In the genomic region with DNA sequence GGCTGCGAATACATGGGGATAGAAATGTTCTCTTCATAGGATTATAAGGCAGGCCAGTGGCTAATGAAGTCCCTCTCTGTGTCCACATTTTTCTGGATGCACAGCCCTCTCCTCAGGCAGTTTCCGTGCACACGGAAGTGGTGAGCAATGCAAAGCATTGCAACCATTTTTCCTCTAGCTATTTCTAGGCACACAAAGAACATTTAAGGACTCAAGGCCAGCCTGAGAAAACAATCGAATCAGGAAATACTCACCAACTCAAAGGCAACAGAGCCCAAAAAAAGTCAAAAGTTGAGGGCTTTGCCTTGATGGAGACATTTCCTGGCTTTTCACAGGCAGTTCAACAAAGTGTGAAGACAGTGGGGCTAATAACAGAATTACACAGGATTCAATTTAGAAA, we compare ENCODE assay signal across 10 mouse cellular contexts. TPM values are rescaled to one million over a fixed set of nuclear protein-coding genes. Genes with fewer than 3 reads are reported as not detected.
A peak's percentile ranks its signal among the peaks of the same experiment; 100 is the strongest.
DNase-seq lines count a peak whose midpoint lies in the region; ATAC-seq lines count a peak whose summit lies in the region.
"Had no signal": no experiment of that assay in that cellular context is flagged by ENCODE, and none has a peak within 500 bp of the region (broad histone marks: within the 10 kb centered on the region; RNA-seq: fewer than 3 reads in every experiment).

No protein-coding gene starts in this region.

- no peak for DNase-seq in heart, postnatal 25 days (ENCODE audit: low spot score)
- DNase-seq in neural tube, embryonic 10.5 days (ENCODE audit: extremely low spot score, low spot score), result no peak
- no peak for DNase-seq in limb, embryonic 11.5 days (ENCODE audit: low spot score)
- peak; percentile 6 for DNase-seq in yolk sac, embryonic 10.5 days (ENCODE audit: low spot score)

- ATAC-seq in heart, embryonic 12.5 days (ENCODE audit: insufficient number of reproducible peaks, low FRiP score), result no peak
- no peak for ATAC-seq in neural tube, embryonic 12.5 days (ENCODE audit: low FRiP score, low read depth)
- no peak for ATAC-seq in limb, embryonic 11.5 days (ENCODE audit: insufficient number of reproducible peaks, low FRiP score, low TSS enrichment, low read depth)
- no peak for ATAC-seq in midbrain, embryonic 15.5 days (replicated peaks)
- no peak for ATAC-seq in activated CD4-positive, CD25-positive, alpha-beta regulatory T cell, adult 4 months

- WGBS in heart, embryonic 12.5 days, result 48% methylated on average over 4 of the region's 4 CpGs
- 80% methylated on average over 4 of the region's 4 CpGs for WGBS in neural tube, embryonic 12.5 days
- 89% methylated on average over 4 of the region's 4 CpGs for WGBS in limb, embryonic 11.5 days
- WGBS in midbrain, embryonic 15.5 days, result 85% methylated on average over 4 of the region's 4 CpGs

- H3K27me3 ChIP-seq in heart, embryonic 12.5 days (replicated peaks), result no peaks in the 10 kb centered on the region
- H3K27me3 ChIP-seq in neural tube, embryonic 12.5 days (replicated peaks), result no peaks in the 10 kb centered on the region
- no peaks in the 10 kb centered on the region for H3K27me3 ChIP-seq in limb, embryonic 11.5 days (ENCODE audit: control insufficient read depth, insufficient read depth, low read length)
- H3K27me3 ChIP-seq in midbrain, embryonic 15.5 days (replicated peaks), result no peaks in the 10 kb centered on the region
- H3K27me3 ChIP-seq: CH12.LX had no signal

- no peak overlapping the region for H3K4me3 ChIP-seq in heart, embryonic 12.5 days
- no peak overlapping the region for H3K4me3 ChIP-seq in neural tube, embryonic 12.5 days
- no peak overlapping the region for H3K4me3 ChIP-seq in limb, embryonic 11.5 days (ENCODE audit: low read depth, low read length)
- H3K4me3 ChIP-seq in midbrain, embryonic 15.5 days, result no peak overlapping the region

- H3K4me2 ChIP-seq in heart, embryonic 12.5 days, result no peak overlapping the region
- no peak overlapping the region for H3K4me2 ChIP-seq in neural tube, embryonic 12.5 days (replicated peaks)
- no peak overlapping the region for H3K4me2 ChIP-seq in limb, embryonic 11.5 days (ENCODE audit: low read depth, severe bottlenecking)
- no peak overlapping the region for H3K4me2 ChIP-seq in midbrain, embryonic 15.5 days

- peaks cover 94% of the 10 kb centered on the region for H3K4me1 ChIP-seq in heart, embryonic 12.5 days (replicated peaks)
- H3K4me1 ChIP-seq in neural tube, embryonic 12.5 days, result peaks cover 41% of the 10 kb centered on the region
- H3K4me1 ChIP-seq in limb, embryonic 11.5 days (ENCODE audit: control insufficient read depth, insufficient read depth, low read length), result peaks cover 32% of the 10 kb centered on the region
- peaks cover 16% of the 10 kb centered on the region for H3K4me1 ChIP-seq in midbrain, embryonic 15.5 days

- intact Hi-C loops in heart, postnatal 25 days (cut with DNase I), result no loop called here

- peaks cover 15% of the 10 kb centered on the region for H3K36me3 ChIP-seq in heart, embryonic 12.5 days
- no peaks in the 10 kb centered on the region; the same call in 1 of the 2 replicates for H3K36me3 ChIP-seq in neural tube, embryonic 12.5 days
- peaks cover 2% of the 10 kb centered on the region; the same call in 1 of the 2 replicates for H3K36me3 ChIP-seq in limb, embryonic 11.5 days (ENCODE audit: control insufficient read depth, insufficient read depth, low read length)
- no peaks in the 10 kb centered on the region for H3K36me3 ChIP-seq in midbrain, embryonic 15.5 days (replicated peaks)

- H3K9me3 ChIP-seq in heart, embryonic 12.5 days (replicated peaks), result no peaks in the 10 kb centered on the region
- no peaks in the 10 kb centered on the region for H3K9me3 ChIP-seq in neural tube, embryonic 12.5 days
- H3K9me3 ChIP-seq in limb, embryonic 11.5 days (ENCODE audit: control insufficient read depth, low read length), result no peaks in the 10 kb centered on the region
- H3K9me3 ChIP-seq in midbrain, embryonic 15.5 days, result no peaks in the 10 kb centered on the region

- peak overlapping the region; percentile 55 for H3K9ac ChIP-seq in heart, embryonic 12.5 days
- peak overlapping the region; percentile 21; the same call in 1 of the 2 replicates for H3K9ac ChIP-seq in neural tube, embryonic 12.5 days
- no peak overlapping the region for H3K9ac ChIP-seq in limb, embryonic 11.5 days (ENCODE audit: low read length)
- H3K9ac ChIP-seq in midbrain, embryonic 15.5 days, result no peak overlapping the region

- H3K27ac ChIP-seq in heart, embryonic 12.5 days (ENCODE audit: poor library complexity, severe bottlenecking), result peak overlapping the region; percentile 95
- H3K27ac ChIP-seq in neural tube, embryonic 12.5 days, result no peak overlapping the region
- H3K27ac ChIP-seq in limb, embryonic 11.5 days (replicated peaks; ENCODE audit: low read depth, low read length), result peak overlapping the region; percentile 47; the same call in 1 of the 2 replicates
- no peak overlapping the region for H3K27ac ChIP-seq in midbrain, embryonic 15.5 days

RNA-seq across cellular contexts. Expression of gene Actn4, which starts 21.0 kb away (rescaled TPM):
- polyA plus RNA-seq in heart, embryonic 12.5 days (2016; fragmentation: Nextera tagmentation; extraction: Ambion mirVana), result 317 and 318 TPM in 2 replicates
- total RNA-seq in heart, postnatal 25 days (2021), result 100 to 1,000 TPM in 1 of 2 experiments, 10 to 100 TPM in 1; 77.0 to 101 TPM
- polyA plus RNA-seq in neural tube, embryonic 12.5 days (2016; fragmentation: Nextera tagmentation; extraction: Ambion mirVana), result 186 and 192 TPM in 2 replicates
- polyA plus RNA-seq in limb, embryonic 11.5 days (2014; fragmentation: Nextera tagmentation; extraction: Ambion mirVana), result 208 and 213 TPM in 2 replicates
- 140 and 143 TPM in 2 replicates for polyA plus RNA-seq in midbrain, embryonic 15.5 days (2015; fragmentation: Nextera tagmentation; extraction: Ambion mirVana)
- polyA plus RNA-seq in activated CD4-positive, CD25-positive, alpha-beta regulatory T cell, adult 4 months (2017; shearing (Covaris generic)), result 100 to 1,000 TPM in 1 of 2 experiments, 10 to 100 TPM in 1; 84.6 to 128 TPM

RNA-seq across cellular contexts. Expression of gene Eif3k, which starts 40.5 kb away (rescaled TPM):
- 254 and 255 TPM in 2 replicates for polyA plus RNA-seq in heart, embryonic 12.5 days (2016; fragmentation: Nextera tagmentation; extraction: Ambion mirVana)
- total RNA-seq in heart, postnatal 25 days (2021), result 100 to 1,000 TPM; 148 to 164 TPM
- polyA plus RNA-seq in neural tube, embryonic 12.5 days (2016; fragmentation: Nextera tagmentation; extraction: Ambion mirVana), result 327 and 336 TPM in 2 replicates
- polyA plus RNA-seq in limb, embryonic 11.5 days (2014; fragmentation: Nextera tagmentation; extraction: Ambion mirVana), result 463 and 476 TPM in 2 replicates
- polyA plus RNA-seq in midbrain, embryonic 15.5 days (2015; fragmentation: Nextera tagmentation; extraction: Ambion mirVana), result 269 and 284 TPM in 2 replicates
- 100 to 1,000 TPM; 603 to 630 TPM for polyA plus RNA-seq in activated CD4-positive, CD25-positive, alpha-beta regulatory T cell, adult 4 months (2017; shearing (Covaris generic))

RNA-seq across cellular contexts. Expression of gene Map4k1, which starts 40.7 kb away (rescaled TPM):
- 5.8 and 6.5 TPM in 2 replicates for polyA plus RNA-seq in heart, embryonic 12.5 days (2016; fragmentation: Nextera tagmentation; extraction: Ambion mirVana)
- 1 to 10 TPM in 1 of 2 experiments, under 1 TPM in 1; 0.44 to 1.3 TPM for total RNA-seq in heart, postnatal 25 days (2021)
- polyA plus RNA-seq in neural tube, embryonic 12.5 days (2016; fragmentation: Nextera tagmentation; extraction: Ambion mirVana), result 5.5 and 6.2 TPM in 2 replicates
- polyA plus RNA-seq in limb, embryonic 11.5 days (2014; fragmentation: Nextera tagmentation; extraction: Ambion mirVana), result 10.5 and 12.1 TPM in 2 replicates
- 8.5 and 11.4 TPM in 2 replicates for polyA plus RNA-seq in midbrain, embryonic 15.5 days (2015; fragmentation: Nextera tagmentation; extraction: Ambion mirVana)
- 100 to 1,000 TPM in 1 of 2 experiments, 10 to 100 TPM in 1; 88.8 to 120 TPM for polyA plus RNA-seq in activated CD4-positive, CD25-positive, alpha-beta regulatory T cell, adult 4 months (2017; shearing (Covaris generic))

RNA-seq across cellular contexts. Expression of gene Capn12, which starts 59.9 kb away (rescaled TPM):
- polyA plus RNA-seq in heart, embryonic 12.5 days (2016; fragmentation: Nextera tagmentation; extraction: Ambion mirVana), result 0.17 and 0.27 TPM in 2 replicates
- total RNA-seq in heart, postnatal 25 days (2021), result under 1 TPM; 0.08 to 0.22 TPM
- polyA plus RNA-seq in neural tube, embryonic 12.5 days (2016; fragmentation: Nextera tagmentation; extraction: Ambion mirVana), result 0.28 and 0.57 TPM in 2 replicates
- 0.59 and 0.62 TPM in 2 replicates for polyA plus RNA-seq in limb, embryonic 11.5 days (2014; fragmentation: Nextera tagmentation; extraction: Ambion mirVana)
- 0.33 and 0.52 TPM in 2 replicates for polyA plus RNA-seq in midbrain, embryonic 15.5 days (2015; fragmentation: Nextera tagmentation; extraction: Ambion mirVana)
- under 1 TPM in 1 of 2 experiments, not detected in 1; 0.34 TPM for polyA plus RNA-seq in activated CD4-positive, CD25-positive, alpha-beta regulatory T cell, adult 4 months (2017; shearing (Covaris generic))
- total RNA-seq: granulocyte monocyte progenitor cell, adult 5-6 weeks had no signal

Comparison
In these comparisons a context has a peak if more than half of its experiments do, and no peak if none do; other contexts are left out.
1. H3K27ac ChIP-seq: peak in heart, embryonic 12.5 days (single experiment) and limb, embryonic 11.5 days (single experiment); none in neural tube, embryonic 12.5 days (single experiment) and midbrain, embryonic 15.5 days (single experiment).
2. H3K9ac ChIP-seq: peak in heart, embryonic 12.5 days (single experiment) and neural tube, embryonic 12.5 days (single experiment); none in limb, embryonic 11.5 days (single experiment) and midbrain, embryonic 15.5 days (single experiment).